Mouse (Mus musculus) forebrain, embryonic 14.5 days (tissue): ENCODE data around the gene Cox6a1. TPM values are rescaled to one million over a fixed set of nuclear protein-coding genes. Genes with fewer than 3 reads are reported as not detected.
A peak's percentile ranks its signal among the peaks of the same experiment; 100 is the strongest.

ENCODE experiments used
- ATAC-seq: fragments of 200-750 bp; cut with Nextera tagmentation; 2 replicates; pipeline ENCODE4 v1.8.0; 2017; ENCODE audit warnings: mild to moderate bottlenecking, moderate library complexity
- DNase-seq: peaks from one replicate; pipeline ENCODE4 v3.0.0-alpha.2; 2015; ENCODE audit warnings: low spot score
- H3K27ac ChIP-seq: fragments of 300-500 bp; sonication (generic); 2 replicates; pipeline ENCODE4 v1.5.1; 2014; ENCODE audit warnings: low read depth, mild to moderate bottlenecking, control low read depth, low read length, moderate library complexity
- H3K27me3 ChIP-seq: fragments of 300-500 bp; sonication (generic); replicated peaks from 2 replicates; pipeline ENCODE4 v1.6.1; 2014; ENCODE audit warnings: low read length, control low read depth, mixed read lengths; ENCODE audit not compliant: control insufficient read depth, insufficient read depth
- H3K36me3 ChIP-seq: fragments of 300-500 bp; sonication (generic); 2 replicates; pipeline ENCODE4 v1.6.1; 2014; ENCODE audit warnings: low read length, control low read depth; ENCODE audit not compliant: control insufficient read depth, insufficient read depth
- H3K4me1 ChIP-seq: fragments of 300-500 bp; sonication (generic); 2 replicates; pipeline ENCODE4 v1.6.1; 2014; ENCODE audit warnings: antibody characterized with exemption, low read length, control low read depth; ENCODE audit not compliant: control insufficient read depth, insufficient read depth
- H3K4me2 ChIP-seq: fragments of 300-500 bp; sonication (generic); 2 replicates; pipeline ENCODE4 v1.6.1; 2014; ENCODE audit warnings: mild to moderate bottlenecking, control low read depth, low read length
- H3K4me3 ChIP-seq: fragments of 300-500 bp; sonication (generic); 2 replicates; pipeline ENCODE4 v1.5.1; 2014; ENCODE audit warnings: low read depth, low read length, control low read depth
- H3K9ac ChIP-seq: fragments of 300-500 bp; sonication (generic); 2 replicates; pipeline ENCODE4 v1.6.1; 2014; ENCODE audit warnings: mild to moderate bottlenecking, low read length, control low read depth, moderate library complexity
- H3K9me3 ChIP-seq: fragments of 300-500 bp; sonication (generic); replicated peaks from 2 replicates; pipeline ENCODE4 v1.6.1; 2016; ENCODE audit warnings: low read length, control low read depth, mixed read lengths; ENCODE audit not compliant: control insufficient read depth
- WGBS: fragments of 180-500 bp; shearing (Covaris S2); extraction: QIAGEN DNeasy Blood & Tissue Kit; methylation state at CpG from one replicate; pipeline ENCODE4 v1.1.7; 2014; 5-methylcytosine and 5-hydroxymethylcytosine counted together
- polyA plus RNA-seq: library from polyadenylated mRNA; unstranded; fragments of >200 nt; fragmentation: Nextera tagmentation; extraction: Ambion mirVana; gene quantifications from 2 replicates; pipeline ENCODE4 v1.2.1, GENCODE M21; 2014

The Cox6a1 gene
- polyA plus RNA-seq, 1 experiment from 2014 or later = 1,200 TPM

DNA sequence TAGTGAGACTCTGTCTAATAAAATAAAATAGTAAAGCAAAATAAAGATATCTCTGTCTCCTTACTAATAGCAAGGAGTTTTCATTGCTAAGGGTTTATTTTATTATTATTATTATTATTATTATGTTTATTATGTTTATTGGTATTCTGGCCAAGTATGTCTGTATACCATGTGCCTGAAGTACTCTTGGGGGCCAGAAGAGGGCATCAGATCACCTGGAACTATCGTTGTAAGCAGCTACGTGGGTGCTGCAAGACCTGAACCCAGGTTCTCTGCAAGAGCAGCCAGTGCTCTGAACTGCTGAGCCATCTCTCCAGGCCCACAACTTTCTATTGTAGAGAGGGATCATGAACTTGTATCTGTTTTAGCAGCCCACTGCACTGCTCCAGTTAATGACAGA lies 26.7 kb upstream of the Cox6a1 start:
- Histone ChIP-seq H3K36me3 (no peaks in the 10 kb centered on the region), H3K4me3 (no peak overlapping the region), H3K4me2 (no peak overlapping the region), H3K27ac (no peak overlapping the region), H3K9ac (no peak overlapping the region), H3K9me3 (no peaks in the 10 kb centered on the region), H3K4me1 (0 out of 2 replicates have a peak, but pooled peaks cover 4% of the 10 kb centered on the region), H3K27me3 (no peaks in the 10 kb centered on the region)
- no peak for DNase-seq
- ATAC-seq = no peak
- 85% methylated on average over 2 of the region's 2 CpGs for WGBS

DNA sequence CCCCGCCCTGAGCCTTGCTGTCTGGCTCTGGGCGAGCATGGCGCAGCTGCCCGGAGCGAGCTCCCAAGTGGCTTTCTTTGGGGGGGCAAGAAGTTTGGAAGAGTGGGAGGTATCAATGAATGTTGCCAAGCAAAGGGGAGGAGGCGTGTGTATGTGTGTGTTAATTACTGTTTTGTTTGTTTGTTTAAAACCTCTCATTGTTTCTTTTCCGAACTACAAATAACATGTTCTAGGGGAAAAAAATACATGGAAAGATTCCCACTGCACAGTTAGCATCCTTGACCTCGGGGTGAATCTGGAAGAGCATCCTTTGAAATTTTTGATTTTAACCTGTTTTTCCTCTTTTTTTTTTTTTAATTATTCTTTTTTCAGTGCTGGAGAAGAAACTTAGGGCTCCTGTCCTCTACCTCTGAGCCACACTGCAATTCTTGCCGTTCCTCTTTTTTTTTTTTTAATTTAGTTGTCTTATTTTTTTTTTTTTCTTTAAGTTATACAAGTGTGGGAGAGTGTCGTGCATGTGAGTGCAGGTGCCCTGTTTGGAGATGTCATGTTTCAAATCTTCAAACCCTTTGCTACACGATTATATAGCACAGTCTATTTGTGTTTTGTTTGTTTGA lies 25.5 kb upstream of the Cox6a1 start:
- peak overlapping the region; percentile 67 for H3K27ac ChIP-seq
- no peaks in the 10 kb centered on the region for H3K27me3 ChIP-seq
- DNase-seq (no peak), ATAC-seq (no peak)
- 0 out of 2 replicates have a peak, but pooled peaks cover 4% of the 10 kb centered on the region for H3K4me1 ChIP-seq
- peak overlapping the region; percentile 41 for H3K4me2 ChIP-seq
- WGBS = 6% methylated on average over 11 of the region's 11 CpGs
- peak overlapping the region; percentile 8; the same call in 1 of the 2 replicates for H3K4me3 ChIP-seq
- H3K9ac ChIP-seq = peak overlapping the region; percentile 45; the same call in 1 of the 2 replicates
- H3K9me3 ChIP-seq = no peaks in the 10 kb centered on the region
- H3K36me3 ChIP-seq = no peaks in the 10 kb centered on the region

DNA sequence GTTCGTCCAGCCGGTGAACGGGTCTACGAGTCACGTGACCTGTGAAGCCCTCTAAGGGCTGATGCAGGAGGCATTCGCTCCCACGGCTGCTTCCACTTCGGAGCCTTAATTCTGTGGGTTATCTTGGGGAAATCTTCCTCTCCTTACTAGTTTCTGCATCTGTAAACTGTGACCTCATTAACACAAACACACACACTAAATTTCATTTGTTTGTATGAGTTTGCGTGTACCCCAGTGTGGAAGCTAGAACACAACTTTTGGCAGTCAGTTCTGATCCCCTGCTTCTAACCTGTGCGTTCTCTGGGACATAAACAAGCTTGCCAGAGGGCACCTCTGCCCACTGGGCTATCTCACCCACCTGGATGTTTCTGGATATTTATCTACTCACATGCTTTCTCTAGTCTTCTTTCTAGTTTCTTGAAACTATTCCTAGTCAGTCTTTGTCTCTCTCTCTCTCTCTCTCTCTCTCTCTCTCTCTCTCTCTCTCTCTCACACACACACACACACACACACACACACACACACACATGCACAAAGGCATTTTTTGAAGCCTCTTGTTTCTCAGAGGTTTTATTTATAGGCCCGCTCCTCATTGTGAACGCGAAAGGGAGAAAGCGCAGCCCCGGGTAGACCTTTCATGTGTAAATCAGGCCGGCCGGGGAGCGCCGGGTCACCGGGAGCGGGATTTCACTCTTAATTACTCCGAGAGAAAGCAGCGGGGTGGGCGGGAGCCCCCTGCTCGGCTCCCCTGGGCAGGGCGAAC lies 24.8 kb upstream of the Cox6a1 start:
- Histone ChIP-seq H3K36me3 (no peaks in the 10 kb centered on the region), H3K9ac (peak overlapping the region; percentile 45; the same call in 1 of the 2 replicates), H3K27me3 (no peaks in the 10 kb centered on the region), H3K27ac (peak overlapping the region; percentile 67), H3K4me1 (0 out of 2 replicates have a peak, but pooled peaks cover 4% of the 10 kb centered on the region), H3K4me3 (peak overlapping the region; percentile 8; the same call in 1 of the 2 replicates), H3K9me3 (no peaks in the 10 kb centered on the region), H3K4me2 (peak overlapping the region; percentile 41)
- 3% methylated on average over 26 of the region's 26 CpGs for WGBS
- ATAC-seq = peak; percentile 95
- peak; percentile 93 for DNase-seq

DNA sequence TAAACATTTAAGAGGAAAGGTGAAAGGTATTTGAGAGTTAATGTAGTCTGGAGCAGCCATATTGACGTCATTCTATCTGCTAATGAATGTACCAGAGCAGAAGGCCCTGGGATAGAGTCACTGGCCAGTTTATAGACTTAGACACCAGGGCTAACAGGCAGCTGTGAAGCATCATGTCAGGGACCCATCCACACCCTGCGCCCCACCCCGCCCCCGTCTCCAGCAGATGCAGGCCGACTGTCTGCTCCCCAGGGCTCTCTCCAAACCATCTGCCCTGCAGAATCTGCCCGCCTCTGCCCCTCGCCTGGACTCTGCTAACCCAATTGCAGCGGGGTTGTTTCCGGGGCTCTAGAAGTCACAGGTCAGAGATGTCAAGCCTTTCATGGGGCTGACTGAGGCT lies 23.0 kb upstream of the Cox6a1 start:
- Histone ChIP-seq H3K4me2 (no peak overlapping the region), H3K4me1 (0 out of 2 replicates have a peak, but pooled peaks cover 4% of the 10 kb centered on the region), H3K9me3 (no peaks in the 10 kb centered on the region), H3K27me3 (no peaks in the 10 kb centered on the region), H3K4me3 (no peak overlapping the region), H3K27ac (no peak overlapping the region), H3K36me3 (no peaks in the 10 kb centered on the region), H3K9ac (no peak overlapping the region)
- DNase-seq (no peak), ATAC-seq (no peak)
- WGBS = 68% methylated on average over 9 of the region's 9 CpGs

DNA sequence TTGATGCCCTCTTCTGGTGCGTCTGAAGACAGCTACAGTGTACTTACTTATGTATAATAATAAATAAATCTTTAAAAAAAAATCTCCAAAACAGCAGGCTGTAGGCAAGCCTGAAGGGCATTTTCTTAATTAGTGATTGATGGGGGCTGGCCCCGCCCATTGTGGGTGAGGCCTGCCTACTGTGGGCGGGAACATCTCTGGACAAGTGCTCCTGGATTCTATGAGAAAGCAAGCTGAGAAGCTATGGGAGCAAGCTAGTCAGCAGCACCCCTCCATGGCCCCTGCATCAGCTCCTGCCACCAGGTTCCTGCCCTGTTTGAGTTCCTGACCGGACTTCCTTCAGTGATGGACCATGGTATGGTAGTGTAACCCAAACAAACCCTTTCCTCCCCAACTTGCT lies 16.0 kb upstream of the Cox6a1 start:
- no peak overlapping the region for H3K27ac ChIP-seq
- ATAC-seq (no peak), DNase-seq (no peak)
- no peak overlapping the region for H3K9ac ChIP-seq
- WGBS = 94% methylated on average over 4 of the region's 4 CpGs
- H3K4me2 ChIP-seq = no peak overlapping the region
- no peaks in the 10 kb centered on the region for H3K36me3 ChIP-seq
- H3K27me3 ChIP-seq = no peaks in the 10 kb centered on the region
- no peak overlapping the region for H3K4me3 ChIP-seq
- no peaks in the 10 kb centered on the region for H3K4me1 ChIP-seq
- no peaks in the 10 kb centered on the region for H3K9me3 ChIP-seq

DNA sequence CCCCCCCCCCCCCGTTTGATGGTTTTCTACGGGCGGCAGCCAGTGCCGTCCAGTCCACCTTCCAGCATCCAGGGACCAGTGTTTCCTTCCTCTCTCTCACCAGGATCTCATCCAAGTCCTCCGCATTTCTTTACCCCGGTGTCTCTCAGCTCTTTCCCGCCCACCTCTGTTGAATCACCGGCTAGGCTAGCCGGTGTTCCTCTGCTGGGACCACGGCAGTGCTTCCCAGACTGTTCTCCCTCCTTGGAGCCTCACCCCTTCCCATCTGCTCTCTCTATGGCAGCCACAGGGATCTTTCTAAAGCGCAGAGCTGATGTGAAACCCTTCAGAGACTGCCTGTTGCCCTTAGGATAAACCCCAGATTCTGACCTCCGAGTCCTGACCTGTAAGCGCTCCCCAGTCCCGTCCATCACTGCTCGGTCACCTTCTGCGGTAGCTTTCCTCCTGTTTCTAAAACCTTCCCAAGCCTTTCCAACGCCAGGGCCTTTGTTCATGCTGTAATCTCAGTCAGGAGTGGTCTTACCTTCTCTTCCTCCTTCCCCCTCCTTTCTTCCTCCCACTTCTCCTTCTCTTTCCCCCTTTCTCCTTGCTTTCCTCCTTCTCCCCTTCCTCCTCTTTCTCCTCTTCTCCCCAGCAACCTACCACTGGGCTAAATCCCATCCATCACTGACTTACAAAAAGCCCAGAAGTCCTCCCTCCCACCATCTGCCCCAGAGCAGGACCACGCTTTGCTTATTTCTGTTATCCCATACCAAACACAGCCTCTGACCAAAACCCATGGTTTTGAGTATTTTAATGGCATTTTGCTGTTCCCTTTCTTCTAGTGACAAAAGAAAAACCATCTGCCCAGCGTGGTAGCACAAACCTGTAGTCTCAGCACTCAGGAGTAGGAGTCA lies 14.3 kb upstream of the Cox6a1 start:
- H3K4me3 ChIP-seq = no peak overlapping the region
- WGBS = 24% methylated on average over 19 of the region's 19 CpGs
- DNase-seq (peak; percentile 49), ATAC-seq (peak; percentile 67; the same call in 1 of the 2 replicates)
- no peaks in the 10 kb centered on the region for H3K36me3 ChIP-seq
- no peak overlapping the region for H3K4me2 ChIP-seq
- H3K9ac ChIP-seq = peak overlapping the region; percentile 35
- H3K27me3 ChIP-seq = no peaks in the 10 kb centered on the region
- no peaks in the 10 kb centered on the region for H3K9me3 ChIP-seq
- H3K27ac ChIP-seq = peak overlapping the region; percentile 50
- H3K4me1 ChIP-seq = no peaks in the 10 kb centered on the region

DNA sequence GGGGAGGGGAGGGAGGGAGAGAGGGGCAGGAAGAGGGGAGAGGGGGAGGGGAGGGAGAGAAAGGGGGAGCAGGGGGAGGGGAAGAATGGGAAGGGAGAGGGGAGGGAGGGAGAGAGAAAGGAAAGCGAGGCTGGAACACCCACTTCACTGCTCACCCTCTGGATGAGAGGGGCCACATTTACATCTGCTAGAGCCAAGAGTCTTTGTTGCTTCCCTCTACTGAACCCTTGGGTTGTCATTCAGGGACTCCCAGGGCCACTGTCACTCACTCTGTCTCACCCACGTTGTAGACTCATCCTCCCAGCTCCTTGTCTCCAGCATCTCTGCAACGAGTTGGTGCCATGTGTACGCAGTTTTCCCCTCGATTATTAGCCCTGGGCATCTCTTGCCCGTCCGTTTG lies 13.4 kb upstream of the Cox6a1 start:
- Histone ChIP-seq H3K9me3 (no peaks in the 10 kb centered on the region), H3K4me1 (no peaks in the 10 kb centered on the region), H3K36me3 (no peaks in the 10 kb centered on the region), H3K4me3 (no peak overlapping the region), H3K4me2 (no peak overlapping the region), H3K9ac (no peak overlapping the region), H3K27me3 (no peaks in the 10 kb centered on the region), H3K27ac (no peak overlapping the region)
- ATAC-seq = no peak
- 43% methylated on average over 7 of the region's 7 CpGs for WGBS
- DNase-seq = no peak

DNA sequence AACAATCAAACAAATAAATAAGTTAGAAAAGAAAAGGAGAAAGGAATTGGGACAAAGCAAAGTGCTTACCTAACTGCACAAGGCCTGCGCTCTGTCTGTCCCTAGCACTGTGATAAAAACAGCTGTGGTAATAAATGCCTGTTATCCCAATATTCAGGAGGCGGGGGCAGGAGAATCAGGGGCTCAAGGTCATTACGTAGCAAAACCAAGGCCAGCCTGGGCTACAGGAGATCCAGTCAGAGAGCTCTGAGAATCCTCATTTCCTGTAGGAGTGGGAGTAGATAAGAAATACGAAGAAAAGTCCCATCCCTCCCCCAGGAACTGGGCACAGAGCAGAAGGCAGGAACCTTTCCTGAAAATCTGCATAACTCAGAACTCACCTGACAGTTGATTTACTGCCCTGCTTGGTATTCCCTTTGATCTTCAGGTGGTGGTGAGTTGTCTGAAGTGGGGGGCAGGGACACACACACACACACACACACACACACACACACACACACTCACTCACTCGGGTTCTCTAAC lies 11.1 kb upstream of the Cox6a1 start:
- H3K4me3 ChIP-seq = no peak overlapping the region
- H3K36me3 ChIP-seq = no peaks in the 10 kb centered on the region
- H3K4me2 ChIP-seq = no peak overlapping the region
- H3K27ac ChIP-seq = no peak overlapping the region; the same call in 1 of the 2 replicates
- H3K4me1 ChIP-seq = no peaks in the 10 kb centered on the region
- H3K9ac ChIP-seq = no peak overlapping the region
- 67% methylated on average over 5 of the region's 5 CpGs for WGBS
- no peaks in the 10 kb centered on the region for H3K9me3 ChIP-seq
- ATAC-seq (no peak), DNase-seq (no peak)
- no peaks in the 10 kb centered on the region for H3K27me3 ChIP-seq
